Mouse (Mus musculus): ENCODE data around the gene Ankrd17. TPM values are rescaled to one million over a fixed set of nuclear protein-coding genes. Genes with fewer than 3 reads are reported as not detected.

Gene Ankrd17
- polyA plus RNA-seq (2017; shearing (Covaris generic)) = 27.7 TPM

GRCm38 (mm10) chr5:90366121-90367066 is at the start of gene Ankrd17:
Gene Ankrd17, minus strand, starts transcription at chr5:90366577.

GRCm38 (mm10) chr5:90367067-90367303 is 608 bp upstream of the Ankrd17 start, which contains the start of gene Gm9958:
Gene Gm9958, plus strand, starts transcription at chr5:90367204.

GRCm38 (mm10) chr5:90223534-90224381 is 142.6 kb downstream of the Ankrd17 start, which contains the start of gene Cox18:
Gene Cox18, minus strand, starts transcription at chr5:90224001.

Other genes with a start within 250 kb of the Ankrd17 start
- gene Cox18, start 142.6 kb downstream of the Ankrd17 start, polyA plus RNA-seq (2017; shearing (Covaris generic)) = 21.5 TPM
- 0.71 TPM for gene Gm9958, start 627 bp upstream of the Ankrd17 start, polyA plus RNA-seq (2017; shearing (Covaris generic))
- gene Alb, start 94.3 kb upstream of the Ankrd17 start, polyA plus RNA-seq (2017; shearing (Covaris generic)) = not detected
- 4.1 TPM for gene Afp, start 124.2 kb upstream of the Ankrd17 start, polyA plus RNA-seq (2017; shearing (Covaris generic))
- gene Afm, start 152.4 kb upstream of the Ankrd17 start, polyA plus RNA-seq (2017; shearing (Covaris generic)) = not detected
- gene 5830473C10Rik, start 194.5 kb upstream of the Ankrd17 start, polyA plus RNA-seq (2017; shearing (Covaris generic)) = not detected